Mouse (Mus musculus) C2C12 (cell line): ENCODE results near the gene Ern1.

Experiments
- CTCF ChIP-seq: IDR thresholded peaks from one replicate; pipeline ENCODE4 v1.5.1; 2011; ENCODE audit not compliant: control insufficient read depth, insufficient read depth, insufficient read length
- MAX ChIP-seq: IDR thresholded peaks from one replicate; pipeline ENCODE4 v1.6.1; 2011; ENCODE audit warnings: mild to moderate bottlenecking, control low read depth
- USF1 ChIP-seq: IDR thresholded peaks from one replicate; pipeline ENCODE4 v1.6.1; 2011; ENCODE audit warnings: low read depth, mild to moderate bottlenecking, control low read depth, moderate library complexity

DNA sequence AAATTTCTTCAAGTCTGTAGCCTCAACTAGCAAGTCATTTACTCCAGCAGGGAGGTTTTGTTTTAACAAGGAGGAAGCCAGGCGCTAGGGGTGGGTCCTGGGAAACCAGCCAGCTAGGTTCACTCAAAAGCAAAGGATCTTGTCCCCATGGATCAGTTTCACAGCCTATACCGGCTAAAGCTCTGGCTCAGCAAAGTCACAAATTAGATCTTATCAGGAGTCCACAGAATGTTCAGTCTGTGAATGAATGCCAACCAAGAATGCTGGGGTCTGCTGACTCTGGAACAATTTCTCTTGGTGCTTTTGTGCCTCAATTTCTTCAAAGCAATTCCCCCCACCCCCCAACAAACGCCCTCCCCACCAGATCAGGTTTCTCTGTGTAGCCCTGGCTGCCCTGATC, 98.0 kb downstream of the Ern1 start:
- TF ChIP-seq CTCF (no peak), MAX (no peak), USF1 (no peak)
